Mouse (Mus musculus) heart, postnatal 10 days (tissue): Measurements from ENCODE around the gene Shb. TPM values are rescaled to one million over a fixed set of nuclear protein-coding genes. Genes with fewer than 3 reads are reported as not detected.

Experiments used
- DNase-seq, 2 experiments: peaks; one replicate each; pipeline ENCODE4 v3.0.0; 2021
- intact Hi-C: fragments of 180-260 bp; cut with DNase I; formaldehyde crosslinking; loops from one replicate; pipeline ENCODE4 v1.15.1; 2025
- total RNA-seq, 2 experiments: library from RNA; stranded (reverse); gene quantifications; 2 replicates each; pipeline ENCODE4 v1.2.3; 2021

Shb gene
- total RNA-seq, 2 experiments from 2014 or later: 67.9 to 71.6 TPM

GRCm38 (mm10) chr4:45464528-45464927 lies 67.7 kb downstream of the Shb start:
- intact Hi-C loops: loop anchor here (5.0 kb wide), 1 partner anchor 42 kb away; no protein-coding TSS in a partner anchor

GRCm38 (mm10) chr4:45464123-45464522 lies 68.1 kb downstream of the Shb start:
- intact Hi-C loops: loop anchor here (5.0 kb wide), 1 partner anchor 42 kb away; no protein-coding TSS in a partner anchor

More at GRCm38 (mm10) chr4:45464528-45464927, 67.7 kb downstream of the Shb start:
- DNase-seq: no peak

GRCm38 (mm10) chr4:45462628-45463027 lies 69.6 kb downstream of the Shb start:
- DNase-seq: no peak
- intact Hi-C loops: loop anchor here (5.0 kb wide), 1 partner anchor 40 kb away; no protein-coding TSS in a partner anchor

More at GRCm38 (mm10) chr4:45464123-45464522, 68.1 kb downstream of the Shb start:
- DNase-seq: no peak

GRCm38 (mm10) chr4:45461661-45462060 lies 70.6 kb downstream of the Shb start:
- intact Hi-C loops: loop anchor here (5.0 kb wide), 1 partner anchor 39 kb away; no protein-coding TSS in a partner anchor
- DNase-seq: peak in 1 of 2 experiments; percentile 65

GRCm38 (mm10) chr4:45459375-45459774 lies 72.9 kb downstream of the Shb start:
- intact Hi-C loops: no loop called here
- DNase-seq: no peak

GRCm38 (mm10) chr4:45457543-45457942 lies 74.7 kb downstream of the Shb start:
- intact Hi-C loops: no loop called here
- no peak for DNase-seq

- intact Hi-C loops: no loop called here
- DNase-seq: no peak
Observed at GRCm38 (mm10) chr4:45455001-45455400, 77.3 kb downstream of the Shb start.

GRCm38 (mm10) chr4:45453271-45453851 lies 78.9 kb downstream of the Shb start:
- intact Hi-C loops: no loop called here
- DNase-seq: no peak

- intact Hi-C loops: no loop called here
- peak; percentile 61 to 64 for DNase-seq
Observed at GRCm38 (mm10) chr4:45452569-45453111, 79.6 kb downstream of the Shb start.

GRCm38 (mm10) chr4:45449012-45449411 lies 83.3 kb downstream of the Shb start:
- no peak for DNase-seq
- intact Hi-C loops: no loop called here

- intact Hi-C loops: no loop called here
- no peak for DNase-seq
Observed at GRCm38 (mm10) chr4:45448481-45448880, 83.8 kb downstream of the Shb start.

- no peak for DNase-seq
- intact Hi-C loops: no loop called here
Observed at GRCm38 (mm10) chr4:45447196-45447595, 85.1 kb downstream of the Shb start.

- intact Hi-C loops: no loop called here
- peak in 1 of 2 experiments; percentile 52 for DNase-seq
Observed at GRCm38 (mm10) chr4:45445235-45445634, 87.0 kb downstream of the Shb start.

GRCm38 (mm10) chr4:45444813-45445212 lies 87.5 kb downstream of the Shb start:
- DNase-seq: peak in 1 of 2 experiments; percentile 60
- intact Hi-C loops: no loop called here

- DNase-seq: no peak
- intact Hi-C loops: no loop called here
Observed at GRCm38 (mm10) chr4:45443652-45444051, 88.6 kb downstream of the Shb start.

GRCm38 (mm10) chr4:45442237-45442636 lies 90.0 kb downstream of the Shb start:
- no peak for DNase-seq
- intact Hi-C loops: no loop called here

- intact Hi-C loops: no loop called here
- DNase-seq: no peak
Observed at GRCm38 (mm10) chr4:45441778-45442177, 90.5 kb downstream of the Shb start.

GRCm38 (mm10) chr4:45439281-45439680 lies 93.0 kb downstream of the Shb start:
- DNase-seq: no peak
- intact Hi-C loops: no loop called here

- intact Hi-C loops: no loop called here
Observed at GRCm38 (mm10) chr4:45437010-45437409, 95.3 kb downstream of the Shb start.

GRCm38 (mm10) chr4:45436383-45436913 lies 95.8 kb downstream of the Shb start:
- intact Hi-C loops: no loop called here
- no peak for DNase-seq

More at GRCm38 (mm10) chr4:45437010-45437409, 95.3 kb downstream of the Shb start:
- no peak for DNase-seq

GRCm38 (mm10) chr4:45435899-45436298 lies 96.4 kb downstream of the Shb start:
- peak; percentile 55 to 61 for DNase-seq

GRCm38 (mm10) chr4:45434681-45435080 lies 97.6 kb downstream of the Shb start:
- intact Hi-C loops: no loop called here
- DNase-seq: no peak

More at GRCm38 (mm10) chr4:45435899-45436298, 96.4 kb downstream of the Shb start:
- intact Hi-C loops: no loop called here
